Mouse (Mus musculus) ES-E14 (cell line): ENCODE measurements at regions not wholly inside any gene's neighbourhood (a gene's known extent, or its start where the extent isn't known, plus 50 kb on each side); places are given as distances from the start of the nearest gene placed in this dataset.

Experiments
- DNase-seq: peaks from one replicate; pipeline ENCODE4 v3.0.0-alpha.2; 2013; ENCODE audit warnings: low read depth, low spot score
- H3K27ac ChIP-seq: 2 replicates; pipeline ENCODE4 v1.5.1; 2012; ENCODE audit warnings: low read depth, mild to moderate bottlenecking, low read length, moderate library complexity, mixed read lengths; ENCODE audit not compliant: poor library complexity, insufficient read depth, severe bottlenecking
- H3K36me3 ChIP-seq: 2 replicates; pipeline ENCODE4 v1.6.1; 2012; ENCODE audit warnings: mild to moderate bottlenecking, low read length, moderate library complexity, mixed read lengths; ENCODE audit not compliant: control insufficient read depth, poor library complexity, insufficient read depth, severe bottlenecking
- H3K4me1 ChIP-seq, 2 experiments: fragments of 150-350 bp in 1 of 2; sonication (generic) in 1 of 2; 2 replicates each; pipeline ENCODE4 v1.6.1; 2012; ENCODE audit warnings: low read length in 2 of 2, mild to moderate bottlenecking in 1 of 2, mixed read lengths in 1 of 2; ENCODE audit not compliant: control insufficient read depth in 2 of 2, insufficient read depth in 2 of 2, poor library complexity in 1 of 2
- H3K4me3 ChIP-seq, 2 experiments: fragments of 150-350 bp in 1 of 2; sonication (generic) in 1 of 2; 2 replicates each; pipeline ENCODE4 v1.5.1; 2012; ENCODE audit warnings: low read length in 2 of 2, low read depth in 1 of 2, mild to moderate bottlenecking in 1 of 2, mixed read lengths in 1 of 2; ENCODE audit not compliant: insufficient read depth in 1 of 2, poor library complexity in 1 of 2, severe bottlenecking in 1 of 2
- H3K9ac ChIP-seq: 2 replicates; pipeline ENCODE4 v1.6.1; 2012; ENCODE audit warnings: low read depth, mild to moderate bottlenecking, low read length, mixed read lengths; ENCODE audit not compliant: poor library complexity, insufficient read depth, severe bottlenecking
- H3K9me3 ChIP-seq: fragments of 150-350 bp; sonication (generic); 2 replicates; pipeline ENCODE4 v1.6.1; 2012; ENCODE audit warnings: low read depth, mild to moderate bottlenecking, low read length; ENCODE audit not compliant: control insufficient read depth, insufficient read depth
- CHD2 ChIP-seq: IDR thresholded peaks from 2 replicates; pipeline ENCODE4 v1.6.1; 2014; ENCODE audit warnings: mild to moderate bottlenecking, low read depth, low read length, inconsistent platforms
- HCFC1 ChIP-seq: IDR thresholded peaks from 2 replicates; pipeline ENCODE4 v1.6.1; 2012; ENCODE audit warnings: low read length, inconsistent platforms, borderline replicate concordance; ENCODE audit not compliant: insufficient read depth
- MAFK ChIP-seq: IDR thresholded peaks from 2 replicates; pipeline ENCODE4 v1.6.1; 2014; ENCODE audit warnings: mild to moderate bottlenecking, low read depth, low read length, inconsistent platforms; ENCODE audit not compliant: insufficient read depth
- ZC3H11A ChIP-seq: IDR thresholded peaks from 2 replicates; pipeline ENCODE4 v1.6.1; 2012; ENCODE audit warnings: low read depth, mild to moderate bottlenecking, inconsistent platforms, low read length, borderline replicate concordance
- ZNF384 ChIP-seq: IDR thresholded peaks from 2 replicates; pipeline ENCODE4 v1.6.1; 2012; ENCODE audit warnings: low read depth, low read length, inconsistent platforms
- in situ Hi-C, 2 experiments: fragments of 600-800 bp; cut with MboI; formaldehyde crosslinking; loops; one replicate each; pipeline ENCODE4 v1.15.1; 2025; ENCODE audit warnings: low sequenced_read_pairs in 2 of 2, inconsistent platforms in 1 of 2; ENCODE audit not compliant: unreplicated experiment in 2 of 2

- no peaks in the 10 kb centered on the region for H3K9me3 ChIP-seq
- no peak overlapping the region for H3K27ac ChIP-seq
- no peak overlapping the region for H3K9ac ChIP-seq
- no peak overlapping the region for H3K4me3 ChIP-seq
- TF ChIP-seq ZC3H11A: no peak
- TF ChIP-seq CHD2: no peak
- H3K36me3 ChIP-seq: no peaks in the 10 kb centered on the region
- in situ Hi-C loops: no loop called here
- H3K4me1 ChIP-seq: peaks cover 0 to 2% of the 10 kb centered on the region in 2 experiments; a peak in 3 of 4 replicates
- peak; percentile 47 for DNase-seq
Observed at GRCm38 (mm10) chr13:40523115-40523514, 161.9 kb upstream of the Ofcc1 start.

GRCm38 (mm10) chr13:40518180-40518579 lies 156.9 kb upstream of the Ofcc1 start:
- no peak overlapping the region for H3K27ac ChIP-seq
- TF ChIP-seq HCFC1 (no peak), CHD2 (no peak), ZC3H11A (no peak), MAFK (no peak), ZNF384 (no peak)
- peaks cover 0 to 2% of the 10 kb centered on the region in 2 experiments; a peak in 3 of 4 replicates for H3K4me1 ChIP-seq
- no peak overlapping the region for H3K9ac ChIP-seq
- in situ Hi-C loops: no loop called here
- no peaks in the 10 kb centered on the region for H3K9me3 ChIP-seq
- H3K4me3 ChIP-seq: no peak overlapping the region
- no peaks in the 10 kb centered on the region for H3K36me3 ChIP-seq
- no peak for DNase-seq

- no peak overlapping the region for H3K27ac ChIP-seq
- DNase-seq: no peak
- no peak overlapping the region for H3K4me3 ChIP-seq
- no peak for TF ChIP-seq ZC3H11A
- TF ChIP-seq CHD2: no peak
- TF ChIP-seq HCFC1: no peak
- no peak for TF ChIP-seq ZNF384
- TF ChIP-seq MAFK: no peak
- H3K36me3 ChIP-seq: no peaks in the 10 kb centered on the region
- peaks cover 0 to 4% of the 10 kb centered on the region in 2 experiments; a peak in 2 of 4 replicates for H3K4me1 ChIP-seq
- H3K9ac ChIP-seq: no peak overlapping the region
- no peaks in the 10 kb centered on the region for H3K9me3 ChIP-seq
- in situ Hi-C loops: no loop called here
Observed at GRCm38 (mm10) chr13:40509290-40509689, 148.0 kb upstream of the Ofcc1 start.

GRCm38 (mm10) chr13:40480830-40481229 lies 119.6 kb upstream of the Ofcc1 start:
- in situ Hi-C loops: no loop called here
- DNase-seq: no peak
- TF ChIP-seq CHD2: no peak
- TF ChIP-seq ZNF384: no peak
- no peak for TF ChIP-seq MAFK
- no peak for TF ChIP-seq HCFC1
- no peak for TF ChIP-seq ZC3H11A

GRCm38 (mm10) chr13:40472683-40473082 lies 111.4 kb upstream of the Ofcc1 start:
- no peak overlapping the region for H3K27ac ChIP-seq
- H3K4me3 ChIP-seq: no peak overlapping the region
- no peaks in the 10 kb centered on the region for H3K9me3 ChIP-seq
- H3K36me3 ChIP-seq: no peaks in the 10 kb centered on the region
- no peak overlapping the region for H3K9ac ChIP-seq
- TF ChIP-seq CHD2 (no peak), HCFC1 (no peak), ZC3H11A (no peak), ZNF384 (no peak), MAFK (no peak)
- in situ Hi-C loops: no loop called here
- no peaks in the 10 kb centered on the region for H3K4me1 ChIP-seq
- DNase-seq: no peak

More at GRCm38 (mm10) chr13:40480830-40481229, 119.6 kb upstream of the Ofcc1 start:
- H3K27ac ChIP-seq: no peak overlapping the region
- H3K4me3 ChIP-seq: no peak overlapping the region
- H3K4me1 ChIP-seq: no peaks in the 10 kb centered on the region
- no peaks in the 10 kb centered on the region for H3K36me3 ChIP-seq
- H3K9me3 ChIP-seq: no peaks in the 10 kb centered on the region
- H3K9ac ChIP-seq: no peak overlapping the region
